Comparison of ENCODE assay signal across 8 mouse cellular contexts in genomic region chr1:192136561-192137290, GRCm38 (mm10). TPM values are rescaled to one million over a fixed set of nuclear protein-coding genes. Genes with fewer than 3 reads are reported as not detected.
DNase-seq lines count a peak whose midpoint lies in the region; ATAC-seq lines count a peak whose summit lies in the region.

No protein-coding gene starts in this region.

- ATAC-seq in inflammation-experienced regulatory T-cells, adult 6 months: peak; percentile 71
- peak; percentile 66 for ATAC-seq in megakaryocyte progenitor cell, adult 5-6 weeks (replicated peaks; ENCODE audit: poor library complexity)

- intact Hi-C loops in gastrocnemius, postnatal 14 days (cut with DNase I; ENCODE audit: low total_unique reads): no loop called here
- intact Hi-C loops in left cerebral cortex, postnatal 10 days (cut with DNase I): no loop called here

- peak; percentile 69 to 75 for DNase-seq in adrenal gland, adult 18-20 months (ENCODE audit: low spot score in 2 of 2)
- peak; percentile 87 for DNase-seq in embryo, embryonic 10.5 days (ENCODE audit: low spot score)
- peak; percentile 86 for DNase-seq in gastrocnemius, postnatal 14 days
- peak; percentile 74 to 88 for DNase-seq in left cerebral cortex, postnatal 10 days (ENCODE audit: extremely low spot score in 1 of 2, low spot score in 2 of 2)
- peak; percentile 91 to 92 for DNase-seq in right cerebral cortex, postnatal 10 days (ENCODE audit: low spot score in 2 of 2)
- DNase-seq in urinary bladder, postnatal 14 days (ENCODE audit: low spot score): peak; percentile 79

RNA-seq across cellular contexts. Expression of gene Rcor3, which starts 1.1 kb away (rescaled TPM):
- 10 to 100 TPM; 19.7 to 20.6 TPM for total RNA-seq in adrenal gland, adult 18-20 months (2021)
- total RNA-seq in gastrocnemius, postnatal 14 days (2021): 10 to 100 TPM; 17.5 to 19.8 TPM
- polyA plus RNA-seq in inflammation-experienced regulatory T-cells, adult 6 months (2017; shearing (Covaris generic)): 10 to 100 TPM; 10.9 to 19.9 (median 14.6) TPM
- 10 to 100 TPM; 47.7 to 49.8 TPM for total RNA-seq in left cerebral cortex, postnatal 10 days (2021)
- 22.7 and 23.4 TPM in 2 replicates for total RNA-seq in megakaryocyte progenitor cell, adult 5-6 weeks (2015)
- total RNA-seq in megakaryocyte progenitor cell, adult 5-6 weeks (2017): 13.5 and 14.8 TPM in 2 replicates

RNA-seq across cellular contexts. Expression of gene Traf5, which starts 44.4 kb away (rescaled TPM):
- 1 to 10 TPM; 2.8 to 9.7 TPM for total RNA-seq in adrenal gland, adult 18-20 months (2021)
- total RNA-seq in gastrocnemius, postnatal 14 days (2021): 1 to 10 TPM; 3.6 to 5.6 TPM
- 10 to 100 TPM; 51.7 to 69.8 (median 67.4) TPM for polyA plus RNA-seq in inflammation-experienced regulatory T-cells, adult 6 months (2017; shearing (Covaris generic))
- 1 to 10 TPM; 5.6 to 6.9 TPM for total RNA-seq in left cerebral cortex, postnatal 10 days (2021)
- total RNA-seq in megakaryocyte progenitor cell, adult 5-6 weeks (2015): 4.1 and 4.5 TPM in 2 replicates
- 2.7 and 2.8 TPM in 2 replicates for total RNA-seq in megakaryocyte progenitor cell, adult 5-6 weeks (2017)

RNA-seq across cellular contexts. Expression of gene Kcnh1, which starts 53.8 kb away (rescaled TPM):
- under 1 TPM; 0.07 to 0.19 TPM for total RNA-seq in adrenal gland, adult 18-20 months (2021)
- under 1 TPM; 0.04 to 0.07 TPM for total RNA-seq in gastrocnemius, postnatal 14 days (2021)
- polyA plus RNA-seq in inflammation-experienced regulatory T-cells, adult 6 months (2017; shearing (Covaris generic)): not detected
- total RNA-seq in left cerebral cortex, postnatal 10 days (2021): 10 to 100 TPM; 34.8 to 35.2 TPM
- total RNA-seq in megakaryocyte progenitor cell, adult 5-6 weeks (2015): not detected in 2 replicates
- not detected in 2 replicates for total RNA-seq in megakaryocyte progenitor cell, adult 5-6 weeks (2017)

Comparison
In these comparisons a context has a peak if more than half of its experiments do, and no peak if none do; other contexts are left out.
1. Peak in every context shown above with its lines: DNase-seq and ATAC-seq.
2. RNA of gene Kcnh1, which starts 53.8 kb away (total RNA-seq): 34.8 to 35.2 TPM in left cerebral cortex, postnatal 10 days; 0.07 to 0.19 TPM in adrenal gland, adult 18-20 months, 0.04 to 0.07 TPM in gastrocnemius, postnatal 14 days and not detected in megakaryocyte progenitor cell, adult 5-6 weeks; every median in the first group is over 10 times any median in the second.